Mouse (Mus musculus) forebrain, embryonic 16.5 days (tissue): Measurements from ENCODE around the gene Mtrex. TPM values are rescaled to one million over a fixed set of nuclear protein-coding genes. Genes with fewer than 3 reads are reported as not detected.
A peak's percentile ranks its signal among the peaks of the same experiment; 100 is the strongest.

Experiments
- ATAC-seq: fragments of 200-750 bp; cut with Nextera tagmentation; 2 replicates; pipeline ENCODE4 v1.8.0; 2017; ENCODE audit warnings: mild to moderate bottlenecking, moderate library complexity
- H3K27ac ChIP-seq: fragments of 300-500 bp; sonication (generic); 2 replicates; pipeline ENCODE4 v1.5.1; 2014; ENCODE audit warnings: low read length, control low read depth
- H3K27me3 ChIP-seq: fragments of 300-500 bp; sonication (generic); replicated peaks from 2 replicates; pipeline ENCODE4 v1.6.1; 2014; ENCODE audit warnings: low read length; ENCODE audit not compliant: control insufficient read depth, insufficient read depth
- H3K36me3 ChIP-seq: fragments of 300-500 bp; sonication (generic); 2 replicates; pipeline ENCODE4 v1.6.1; 2014; ENCODE audit not compliant: control insufficient read depth, insufficient read depth
- H3K4me1 ChIP-seq: fragments of 300-500 bp; sonication (generic); replicated peaks from 2 replicates; pipeline ENCODE4 v1.6.1; 2014; ENCODE audit warnings: low read length; ENCODE audit not compliant: control insufficient read depth, insufficient read depth
- H3K4me2 ChIP-seq: fragments of 300-500 bp; sonication (generic); 2 replicates; pipeline ENCODE4 v1.6.1; 2014; ENCODE audit warnings: mild to moderate bottlenecking, low read length, control low read depth
- H3K4me3 ChIP-seq: fragments of 300-500 bp; sonication (generic); replicated peaks from 2 replicates; pipeline ENCODE4 v1.5.1; 2014; ENCODE audit warnings: mild to moderate bottlenecking, low read length, control low read depth
- H3K9ac ChIP-seq: fragments of 300-500 bp; sonication (generic); replicated peaks from 2 replicates; pipeline ENCODE4 v1.6.1; 2014; ENCODE audit warnings: low read depth, low read length, control low read depth
- H3K9me3 ChIP-seq: fragments of 300-500 bp; sonication (generic); 2 replicates; pipeline ENCODE4 v1.6.1; 2016; ENCODE audit warnings: low read length; ENCODE audit not compliant: control insufficient read depth
- WGBS: fragments of 180-500 bp; shearing (Covaris S2); extraction: QIAGEN DNeasy Blood & Tissue Kit; methylation state at CpG from one replicate; pipeline ENCODE4 v1.1.7; 2014; 5-methylcytosine and 5-hydroxymethylcytosine counted together
- polyA plus RNA-seq: library from polyadenylated mRNA; unstranded; fragments of >200 nt; fragmentation: Nextera tagmentation; extraction: Ambion mirVana; gene quantifications from 2 replicates; pipeline ENCODE4 v1.2.1, GENCODE M21; 2015

The Mtrex gene
- polyA plus RNA-seq, result 69.4 and 76.9 TPM in 2 replicates

GRCm38 (mm10) chr13:112927287-112928001 lies at the start of gene Mtrex, which contains the start of gene Dhx29:
Gene Mtrex, minus strand, starts transcription at chr13:112927398.
Gene Dhx29, plus strand, starts transcription at chr13:112927454.
- H3K4me1 ChIP-seq, result peaks cover 20% of the 10 kb centered on the region
- no peaks in the 10 kb centered on the region for H3K36me3 ChIP-seq
- H3K9me3 ChIP-seq, result no peaks in the 10 kb centered on the region
- no peaks in the 10 kb centered on the region for H3K27me3 ChIP-seq
- peak within 1 kb of the TSS; percentile 91 for H3K4me2 ChIP-seq
- under 1% methylated on average over 57 of the region's 57 CpGs for WGBS
- H3K4me3 ChIP-seq, result peak within 1 kb of the TSS; percentile 93
- peak within 1 kb of the TSS; percentile 90 for H3K27ac ChIP-seq
- peak; percentile 99 for ATAC-seq
- peak within 1 kb of the TSS; percentile 77 for H3K9ac ChIP-seq

- H3K4me2 ChIP-seq, result no peak overlapping the region
- no peaks in the 10 kb centered on the region for H3K4me1 ChIP-seq
- no peaks in the 10 kb centered on the region for H3K36me3 ChIP-seq
- 51% methylated on average over 10 of the region's 10 CpGs for WGBS
- H3K27ac ChIP-seq, result no peak overlapping the region
- H3K4me3 ChIP-seq, result no peak overlapping the region
- H3K27me3 ChIP-seq, result no peaks in the 10 kb centered on the region
- no peak overlapping the region for H3K9ac ChIP-seq
- no peaks in the 10 kb centered on the region for H3K9me3 ChIP-seq
- ATAC-seq, result no peak
These were observed 49.5 kb upstream of the Mtrex start for GRCm38 (mm10) chr13:112976720-112977119.

- Histone ChIP-seq H3K27ac (no peak overlapping the region), H3K4me3 (no peak overlapping the region), H3K9me3 (no peaks in the 10 kb centered on the region), H3K36me3 (peaks cover 23% of the 10 kb centered on the region), H3K4me1 (no peaks in the 10 kb centered on the region), H3K9ac (no peak overlapping the region), H3K4me2 (no peak overlapping the region), H3K27me3 (no peaks in the 10 kb centered on the region)
- no peak for ATAC-seq
- 95% methylated on average over 5 of the region's 5 CpGs for WGBS
These were observed 40.1 kb upstream of the Mtrex start for GRCm38 (mm10) chr13:112967267-112967666.

DNA sequence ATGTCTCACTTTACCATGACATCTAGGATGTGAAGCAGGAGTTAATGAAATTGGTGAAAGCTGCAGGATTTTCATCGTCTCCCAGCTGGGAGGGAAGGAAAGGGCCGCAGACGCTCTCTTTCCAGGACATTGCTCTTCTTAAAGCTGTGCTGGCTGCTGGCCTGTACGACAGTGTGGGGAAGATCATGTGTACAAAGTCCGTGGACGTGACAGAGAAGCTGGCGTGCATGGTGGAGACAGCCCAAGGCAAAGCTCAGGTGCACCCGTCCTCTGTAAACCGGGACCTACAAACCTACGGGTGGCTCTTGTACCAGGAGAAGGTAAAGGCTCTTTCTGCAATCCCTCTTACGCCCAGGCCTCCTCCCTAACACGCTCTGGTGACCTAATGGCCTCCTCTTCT lies 37.2 kb upstream of the Mtrex start:
- no peaks in the 10 kb centered on the region for H3K9me3 ChIP-seq
- H3K27ac ChIP-seq, result no peak overlapping the region
- no peak for ATAC-seq
- peaks cover 23% of the 10 kb centered on the region for H3K36me3 ChIP-seq
- no peaks in the 10 kb centered on the region for H3K4me1 ChIP-seq
- no peak overlapping the region for H3K9ac ChIP-seq
- H3K4me2 ChIP-seq, result no peak overlapping the region
- H3K4me3 ChIP-seq, result no peak overlapping the region
- WGBS, result 92% methylated on average over 12 of the region's 12 CpGs
- no peaks in the 10 kb centered on the region for H3K27me3 ChIP-seq

DNA sequence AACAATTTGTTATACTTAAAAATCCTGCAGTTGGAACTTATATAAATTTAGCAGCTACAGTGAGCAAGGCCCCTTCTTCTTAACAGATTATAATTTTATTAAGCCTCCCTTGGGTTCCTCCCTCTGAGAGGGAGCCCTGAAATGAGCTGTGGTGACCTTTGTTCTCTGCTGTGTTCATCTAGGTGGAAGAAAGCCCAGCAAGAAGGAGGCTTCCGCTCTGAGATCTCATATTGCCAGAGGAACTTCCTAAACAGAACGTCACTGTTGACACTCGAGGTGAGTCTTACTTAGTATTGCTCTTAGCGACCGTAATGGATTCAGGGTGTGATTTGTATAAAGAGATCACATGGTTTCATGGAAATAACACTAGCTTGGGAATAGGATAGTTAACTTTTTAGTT lies 35.9 kb upstream of the Mtrex start:
- no peak overlapping the region for H3K9ac ChIP-seq
- no peak overlapping the region for H3K27ac ChIP-seq
- no peaks in the 10 kb centered on the region for H3K9me3 ChIP-seq
- no peak overlapping the region for H3K4me3 ChIP-seq
- ATAC-seq, result no peak
- no peaks in the 10 kb centered on the region for H3K4me1 ChIP-seq
- WGBS, result 82% methylated on average over 5 of the region's 5 CpGs
- H3K36me3 ChIP-seq, result peaks cover 20% of the 10 kb centered on the region
- H3K27me3 ChIP-seq, result no peaks in the 10 kb centered on the region
- no peak overlapping the region for H3K4me2 ChIP-seq

DNA sequence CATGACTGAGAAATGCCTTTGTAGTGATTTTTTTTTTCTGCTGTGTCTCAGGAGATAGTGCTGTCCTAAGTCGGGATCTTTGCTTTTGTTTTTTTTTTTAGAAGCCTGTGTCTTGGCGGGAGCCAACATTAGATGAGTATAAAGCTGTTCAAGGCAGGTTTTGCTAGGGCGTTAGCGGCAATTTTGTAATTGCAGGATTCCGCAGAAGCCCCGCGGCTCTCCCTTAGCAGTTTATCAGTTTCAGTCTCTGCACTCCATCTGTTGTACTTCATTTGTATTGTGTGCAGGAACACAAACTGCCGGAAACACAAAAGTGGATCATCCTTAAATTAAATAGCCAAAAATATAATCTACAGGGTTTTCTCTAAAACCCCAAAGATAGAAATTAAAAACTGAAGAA lies 26.9 kb upstream of the Mtrex start:
- Histone ChIP-seq H3K36me3 (peaks cover 32% of the 10 kb centered on the region), H3K27me3 (no peaks in the 10 kb centered on the region), H3K9ac (no peak overlapping the region), H3K9me3 (no peaks in the 10 kb centered on the region), H3K27ac (no peak overlapping the region), H3K4me1 (no peaks in the 10 kb centered on the region), H3K4me3 (no peak overlapping the region), H3K4me2 (no peak overlapping the region)
- 84% methylated on average over 8 of the region's 8 CpGs for WGBS
- no peak for ATAC-seq

DNA sequence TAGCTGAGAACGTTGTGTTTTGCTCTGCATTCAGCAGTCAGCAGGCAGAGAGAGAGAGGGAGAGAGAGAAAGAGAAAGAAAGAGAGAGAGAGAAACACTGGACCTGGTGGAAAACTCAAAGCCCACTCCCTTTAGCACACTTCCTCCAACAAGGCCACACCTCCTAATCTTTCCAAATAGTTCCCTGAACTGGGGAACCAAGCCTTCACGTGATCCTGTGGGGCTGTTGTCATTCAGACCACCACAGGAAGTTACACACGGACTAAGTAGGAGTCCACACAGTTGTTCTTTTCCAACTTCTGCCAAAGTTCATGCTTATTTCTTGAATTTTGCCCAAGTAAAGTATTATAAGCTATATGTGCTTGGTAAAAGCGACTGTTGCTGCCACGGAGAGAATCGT lies 18.7 kb upstream of the Mtrex start:
- Histone ChIP-seq H3K9ac (no peak overlapping the region), H3K4me1 (no peaks in the 10 kb centered on the region), H3K9me3 (no peaks in the 10 kb centered on the region), H3K4me2 (no peak overlapping the region), H3K27me3 (no peaks in the 10 kb centered on the region), H3K36me3 (peaks cover 35% of the 10 kb centered on the region), H3K27ac (no peak overlapping the region), H3K4me3 (no peak overlapping the region)
- WGBS, result 87% methylated on average over 6 of the region's 6 CpGs
- ATAC-seq, result no peak

DNA sequence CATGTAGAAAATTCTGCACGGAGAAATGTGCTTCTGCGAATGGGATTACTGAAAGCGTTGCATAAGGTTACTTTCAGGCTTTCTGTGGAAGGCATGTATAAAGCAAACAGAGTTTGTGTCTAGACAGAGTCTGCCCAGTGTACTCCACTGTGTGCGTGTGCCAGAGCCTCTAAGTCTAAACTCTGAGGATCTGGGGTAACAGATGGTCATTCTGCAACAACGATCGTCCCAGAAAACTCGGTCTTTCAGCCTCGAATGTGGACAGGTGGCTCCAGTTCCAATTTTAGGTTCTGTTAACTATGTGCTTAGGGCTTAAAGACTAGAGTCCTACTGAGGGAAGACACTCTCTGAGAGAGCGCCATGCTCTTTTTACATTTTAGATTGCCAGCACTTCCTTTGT lies 18.1 kb upstream of the Mtrex start:
- no peak overlapping the region for H3K4me3 ChIP-seq
- no peak overlapping the region for H3K27ac ChIP-seq
- H3K4me2 ChIP-seq, result no peak overlapping the region
- no peaks in the 10 kb centered on the region for H3K27me3 ChIP-seq
- H3K36me3 ChIP-seq, result peaks cover 31% of the 10 kb centered on the region
- 86% methylated on average over 9 of the region's 9 CpGs for WGBS
- H3K4me1 ChIP-seq, result no peaks in the 10 kb centered on the region
- H3K9me3 ChIP-seq, result no peaks in the 10 kb centered on the region
- H3K9ac ChIP-seq, result no peak overlapping the region
- no peak for ATAC-seq

DNA sequence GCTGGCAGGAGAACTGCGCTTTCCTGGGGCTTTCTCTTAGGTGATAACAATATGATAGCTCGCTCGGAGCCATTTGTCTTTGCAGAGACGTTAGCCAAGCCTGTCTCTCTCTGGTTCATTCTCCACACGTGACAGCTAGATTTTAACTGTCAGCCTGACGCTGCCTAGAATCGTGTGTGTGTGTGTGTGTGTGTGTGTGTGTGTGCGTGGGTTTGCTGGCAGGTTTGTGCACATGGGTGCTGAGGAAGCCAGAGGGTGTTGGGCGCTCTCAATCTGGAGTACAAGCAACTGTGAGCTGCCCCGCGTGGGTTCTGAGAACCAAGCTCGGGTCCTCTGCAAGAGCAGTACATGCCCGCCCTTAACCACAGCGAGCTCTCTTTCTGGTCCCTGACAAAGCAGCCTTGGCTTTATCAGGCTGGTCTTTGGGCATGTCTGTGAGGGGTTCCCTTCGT lies 14.7 kb upstream of the Mtrex start:
- H3K9me3 ChIP-seq, result no peaks in the 10 kb centered on the region
- H3K27me3 ChIP-seq, result no peaks in the 10 kb centered on the region
- ATAC-seq, result no peak
- H3K4me2 ChIP-seq, result no peak overlapping the region
- WGBS, result 76% methylated on average over 15 of the region's 15 CpGs
- H3K4me1 ChIP-seq, result no peaks in the 10 kb centered on the region
- peaks cover 20% of the 10 kb centered on the region for H3K36me3 ChIP-seq
- no peak overlapping the region for H3K4me3 ChIP-seq
- no peak overlapping the region for H3K9ac ChIP-seq
- no peak overlapping the region for H3K27ac ChIP-seq
